Mouse (Mus musculus) lung, adult 2 months (tissue): ENCODE data around the gene Tom1.

Experiments used
- CTCF ChIP-seq: fragments of 200-500 bp; IDR thresholded peaks from 2 replicates; pipeline ENCODE4 v1.5.1; 2011; ENCODE audit warnings: mild to moderate bottlenecking, low read length, control low read depth; ENCODE audit not compliant: insufficient read depth
- POLR2A ChIP-seq: fragments of 200-500 bp; IDR thresholded peaks from 2 replicates; pipeline ENCODE4 v1.6.1; 2011; ENCODE audit warnings: low read depth, mild to moderate bottlenecking, control low read depth, low read length, borderline replicate concordance; ENCODE audit errors: extremely low read depth

DNA sequence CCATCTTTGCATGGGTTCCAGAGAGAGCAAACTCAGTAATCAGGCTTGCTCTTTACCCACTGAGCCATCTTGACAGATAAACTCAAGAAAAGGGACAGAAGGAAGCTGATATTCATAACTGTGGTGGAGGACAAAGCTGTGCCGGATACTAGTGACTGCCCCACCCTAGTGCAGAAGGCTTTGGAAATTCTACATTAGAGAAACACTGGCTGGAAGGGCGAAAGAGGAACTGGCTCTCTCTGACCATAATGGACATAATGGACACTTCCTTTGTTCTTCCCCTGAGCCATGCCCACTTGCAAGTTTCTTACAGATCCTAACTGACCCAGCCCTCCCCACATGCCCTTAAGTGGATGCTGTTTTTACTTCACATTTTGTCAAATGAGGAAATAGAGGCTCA lies 52.5 kb downstream of the Tom1 start:
- no peak for TF ChIP-seq CTCF
- TF ChIP-seq POLR2A, result no peak
